ENCODE assay signal across 15 mouse cellular contexts in the genomic region with DNA sequence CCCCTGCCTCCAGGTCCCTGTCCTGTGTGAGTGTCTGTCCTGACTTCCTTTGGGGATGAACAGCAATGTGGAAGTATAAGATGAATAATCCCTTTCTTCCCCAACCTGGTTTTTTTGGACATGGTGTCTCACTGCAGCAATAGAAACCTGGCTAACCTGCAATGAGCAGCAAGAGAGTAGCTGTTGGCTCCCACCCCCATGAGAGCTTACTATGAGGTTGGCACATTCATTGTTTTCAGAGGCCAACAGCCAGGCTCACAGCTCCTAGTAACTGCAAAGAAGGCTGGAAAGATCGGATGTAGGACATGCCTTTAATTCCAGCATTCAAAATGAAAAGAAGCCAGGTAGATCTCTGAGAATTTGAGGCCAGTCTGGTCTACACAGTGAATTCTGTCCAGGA.
"Had no signal": no experiment of that assay in that cellular context is flagged by ENCODE, and none has a peak within 500 bp of the region (broad histone marks: within the 10 kb centered on the region; RNA-seq: fewer than 3 reads in every experiment).

No protein-coding gene starts in this region.

- DNase-seq: gastrocnemius, adult 2 months; gastrocnemius, postnatal 10 days; gastrocnemius, postnatal 25 days; heart, adult 2 months; heart, postnatal 14 days; heart, postnatal 36 days; kidney, adult 11 months; kidney, adult 2 months; kidney, postnatal 14 days; kidney, postnatal 36 days; layer of hippocampus, adult 9-11 months; layer of hippocampus, postnatal 36 days; left cerebral cortex, postnatal 4 days had no signal

- ATAC-seq: hindbrain, postnatal 0 days; liver, embryonic 12.5 days had no signal
